Mouse (Mus musculus) limb, embryonic 11.5 days (tissue): Measurements from ENCODE around the gene Arhgap9. TPM values are rescaled to one million over a fixed set of nuclear protein-coding genes. Genes with fewer than 3 reads are reported as not detected.
A peak's percentile ranks its signal among the peaks of the same experiment; 100 is the strongest.

ENCODE experiments used
- ATAC-seq: fragments of 200-750 bp; cut with Nextera tagmentation; 2 replicates; pipeline ENCODE4 v1.8.0; 2017; ENCODE audit warnings: low read depth; ENCODE audit not compliant: insufficient number of reproducible peaks, low FRiP score, low TSS enrichment
- DNase-seq: peaks from one replicate; pipeline ENCODE4 v3.0.0-alpha.2; 2015; ENCODE audit warnings: low spot score
- H3K27ac ChIP-seq: fragments of 300-500 bp; sonication (generic); replicated peaks from 2 replicates; pipeline ENCODE4 v1.5.1; 2014; ENCODE audit warnings: low read depth, mild to moderate bottlenecking, low read length
- H3K27me3 ChIP-seq: fragments of 300-500 bp; sonication (generic); 2 replicates; pipeline ENCODE4 v1.6.1; 2014; ENCODE audit warnings: mild to moderate bottlenecking, low read length, mixed read lengths; ENCODE audit not compliant: control insufficient read depth, insufficient read depth
- H3K36me3 ChIP-seq: fragments of 300-500 bp; sonication (generic); 2 replicates; pipeline ENCODE4 v1.6.1; 2014; ENCODE audit warnings: mild to moderate bottlenecking, low read length, moderate library complexity, mixed read lengths; ENCODE audit not compliant: control insufficient read depth, insufficient read depth
- H3K4me1 ChIP-seq: fragments of 300-500 bp; sonication (generic); 2 replicates; pipeline ENCODE4 v1.6.1; 2014; ENCODE audit warnings: low read length, mixed read lengths; ENCODE audit not compliant: control insufficient read depth, insufficient read depth
- H3K4me2 ChIP-seq: fragments of 300-500 bp; sonication (generic); 2 replicates; pipeline ENCODE4 v1.6.1; 2014; ENCODE audit warnings: low read depth, mild to moderate bottlenecking, moderate library complexity; ENCODE audit not compliant: severe bottlenecking
- H3K4me3 ChIP-seq: fragments of 300-500 bp; sonication (generic); 2 replicates; pipeline ENCODE4 v1.5.1; 2014; ENCODE audit warnings: low read depth, low read length
- H3K9ac ChIP-seq: fragments of 300-500 bp; sonication (generic); 2 replicates; pipeline ENCODE4 v1.6.1; 2014; ENCODE audit warnings: mild to moderate bottlenecking, low read length
- H3K9me3 ChIP-seq: fragments of 300-500 bp; sonication (generic); 2 replicates; pipeline ENCODE4 v1.6.1; 2016; ENCODE audit warnings: low read length; ENCODE audit not compliant: control insufficient read depth
- WGBS: fragments of 180-500 bp; shearing (Covaris S2); extraction: QIAGEN DNeasy Blood & Tissue Kit; methylation state at CpG from one replicate; pipeline ENCODE4 v1.1.7; 2014; 5-methylcytosine and 5-hydroxymethylcytosine counted together
- polyA plus RNA-seq: library from polyadenylated mRNA; unstranded; fragments of >200 nt; fragmentation: Nextera tagmentation; extraction: Ambion mirVana; gene quantifications from 2 replicates; pipeline ENCODE4 v1.2.1, GENCODE M21; 2014

The Arhgap9 gene
- polyA plus RNA-seq, 1 experiment from 2014 or later: 5.3 TPM

- H3K4me1 ChIP-seq: peaks cover 21% of the 10 kb centered on the region
- H3K27me3 ChIP-seq: no peaks in the 10 kb centered on the region
- H3K4me3 ChIP-seq: no peak overlapping the region
- no peak overlapping the region for H3K9ac ChIP-seq
- DNase-seq: no peak
- ATAC-seq: no peak
- no peak overlapping the region for H3K27ac ChIP-seq
- no peak overlapping the region for H3K4me2 ChIP-seq
- no peaks in the 10 kb centered on the region for H3K9me3 ChIP-seq
- 84% methylated on average over 13 of the region's 13 CpGs for WGBS
- peaks cover 39% of the 10 kb centered on the region for H3K36me3 ChIP-seq
These were observed 36.1 kb upstream of the Arhgap9 start for GRCm38 (mm10) chr10:127285644-127286043.

GRCm38 (mm10) chr10:127286194-127286593 lies 35.6 kb upstream of the Arhgap9 start:
- no peak overlapping the region for H3K27ac ChIP-seq
- no peak overlapping the region for H3K4me3 ChIP-seq
- no peaks in the 10 kb centered on the region for H3K9me3 ChIP-seq
- WGBS: 85% methylated on average over 7 of the region's 7 CpGs
- DNase-seq (no peak), ATAC-seq (no peak)
- H3K4me2 ChIP-seq: no peak overlapping the region
- H3K4me1 ChIP-seq: peaks cover 21% of the 10 kb centered on the region
- no peak overlapping the region for H3K9ac ChIP-seq
- peaks cover 39% of the 10 kb centered on the region for H3K36me3 ChIP-seq
- H3K27me3 ChIP-seq: no peaks in the 10 kb centered on the region

- H3K27ac ChIP-seq: no peak overlapping the region
- no peak overlapping the region for H3K9ac ChIP-seq
- no peak for ATAC-seq
- DNase-seq: peak; percentile 31
- peaks cover 34% of the 10 kb centered on the region for H3K36me3 ChIP-seq
- peak overlapping the region; percentile 67; the same call in 1 of the 2 replicates for H3K4me3 ChIP-seq
- no peaks in the 10 kb centered on the region for H3K9me3 ChIP-seq
- peak overlapping the region; percentile 93; the same call in 1 of the 2 replicates for H3K4me2 ChIP-seq
- no peaks in the 10 kb centered on the region for H3K27me3 ChIP-seq
- peaks cover 21% of the 10 kb centered on the region for H3K4me1 ChIP-seq
- WGBS: 61% methylated on average over 7 of the region's 7 CpGs
These were observed 35.0 kb upstream of the Arhgap9 start for GRCm38 (mm10) chr10:127286730-127287129.

DNA sequence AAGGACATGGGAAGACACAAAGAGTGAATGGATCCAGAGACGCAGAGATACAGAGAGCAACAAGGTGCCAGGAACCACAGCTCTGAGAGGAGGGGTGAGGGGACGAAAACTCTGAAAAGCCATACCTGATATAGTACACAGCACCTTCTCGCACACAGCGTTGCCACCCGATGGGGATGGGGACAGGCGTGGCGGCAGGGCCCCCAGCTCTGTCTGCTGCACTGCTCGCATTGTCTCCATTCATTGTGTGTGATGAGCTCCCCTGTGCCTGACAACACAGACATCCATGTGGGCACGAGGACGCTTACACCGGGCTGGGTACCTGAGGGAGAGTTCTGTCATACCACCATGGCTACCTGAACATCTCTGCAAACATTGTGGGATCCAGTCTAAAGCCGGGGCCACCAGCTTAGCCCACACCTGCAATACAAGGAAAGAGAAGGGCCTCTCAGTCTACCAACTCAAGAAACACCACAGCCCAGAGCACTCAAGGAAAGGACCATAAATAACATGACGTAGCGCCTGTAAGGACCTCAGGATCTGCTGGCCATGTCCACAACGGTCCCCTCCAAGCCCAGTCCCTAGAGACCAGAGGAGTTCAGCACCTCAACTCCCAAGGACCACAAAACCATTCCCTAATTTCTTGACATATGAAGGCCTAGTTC lies 34.4 kb upstream of the Arhgap9 start:
- Histone ChIP-seq H3K4me1 (peaks cover 27% of the 10 kb centered on the region), H3K9ac (peak overlapping the region; percentile 80), H3K36me3 (peaks cover 27% of the 10 kb centered on the region), H3K9me3 (no peaks in the 10 kb centered on the region), H3K27me3 (no peaks in the 10 kb centered on the region), H3K27ac (0 out of 2 replicates have a peak overlapping the region, but pooled peaks have one; percentile 96), H3K4me3 (peak overlapping the region; percentile 67), H3K4me2 (peak overlapping the region; percentile 93)
- DNase-seq (no peak), ATAC-seq (no peak)
- 69% methylated on average over 15 of the region's 15 CpGs for WGBS

- H3K9me3 ChIP-seq: no peaks in the 10 kb centered on the region
- whole genome bisulfite sequencing: 3% methylated on average over 3 of the region's 3 CpGs
- H3K4me1 ChIP-seq: peaks cover 27% of the 10 kb centered on the region
- peak overlapping the region; percentile 93 for H3K4me2 ChIP-seq
- no peak for ATAC-seq
- H3K9ac ChIP-seq: peak overlapping the region; percentile 80
- peak overlapping the region; percentile 67 for H3K4me3 ChIP-seq
- H3K36me3 ChIP-seq: peaks cover 24% of the 10 kb centered on the region; the same call in 1 of the 2 replicates
- no peak for DNase-seq
- H3K27me3 ChIP-seq: no peaks in the 10 kb centered on the region
- peak overlapping the region; percentile 96 for H3K27ac ChIP-seq
These were observed 33.8 kb upstream of the Arhgap9 start for GRCm38 (mm10) chr10:127287936-127288293.

DNA sequence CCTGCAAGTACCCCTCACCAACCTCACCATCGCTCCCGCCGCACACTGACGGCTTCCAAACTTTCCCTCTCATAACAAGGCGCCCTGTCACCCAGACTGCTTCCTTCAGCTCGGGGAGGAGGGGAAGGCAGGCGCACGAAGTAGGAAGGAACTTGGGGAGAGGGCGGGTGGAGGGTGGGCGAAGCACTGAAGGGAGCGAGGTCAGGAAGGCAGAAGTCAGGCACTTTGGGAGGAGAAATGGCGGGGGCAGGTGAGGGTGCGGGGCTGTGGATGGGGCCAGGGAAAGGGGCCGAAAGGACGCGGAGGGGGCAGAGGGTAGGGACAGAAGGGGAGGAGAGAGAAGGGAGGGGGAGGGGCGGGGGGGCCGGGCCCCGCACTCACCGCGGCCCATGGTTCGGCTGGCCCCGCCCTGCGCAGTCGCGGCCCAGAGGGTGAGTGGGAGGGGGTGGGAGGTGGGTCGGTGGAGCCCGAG lies 33.4 kb upstream of the Arhgap9 start:
- peak overlapping the region; percentile 93 for H3K4me2 ChIP-seq
- DNase-seq (peak; percentile 72), ATAC-seq (peak; percentile 11; the same call in 1 of the 2 replicates)
- H3K4me1 ChIP-seq: peaks cover 27% of the 10 kb centered on the region
- WGBS: under 1% methylated on average over 23 of the region's 28 CpGs
- peak overlapping the region; percentile 80 for H3K9ac ChIP-seq
- H3K27ac ChIP-seq: peak overlapping the region; percentile 96
- peaks cover 23% of the 10 kb centered on the region; the same call in 1 of the 2 replicates for H3K36me3 ChIP-seq
- no peaks in the 10 kb centered on the region for H3K9me3 ChIP-seq
- no peaks in the 10 kb centered on the region for H3K27me3 ChIP-seq
- H3K4me3 ChIP-seq: peak overlapping the region; percentile 67

- H3K9me3 ChIP-seq: no peaks in the 10 kb centered on the region
- H3K36me3 ChIP-seq: peaks cover 20% of the 10 kb centered on the region; the same call in 1 of the 2 replicates
- H3K27me3 ChIP-seq: no peaks in the 10 kb centered on the region
- peak; percentile 13 for ATAC-seq
- H3K4me2 ChIP-seq: peak within 1 kb of the TSS; percentile 93
- H3K27ac ChIP-seq: peak within 1 kb of the TSS; percentile 96
- peak within 1 kb of the TSS; percentile 80 for H3K9ac ChIP-seq
- WGBS: under 1% methylated on average over 31 of the region's 65 CpGs
- DNase-seq: peak; percentile 88
- H3K4me3 ChIP-seq: peak within 1 kb of the TSS; percentile 67
- H3K4me1 ChIP-seq: peaks cover 27% of the 10 kb centered on the region
These were observed 32.8 kb upstream of the Arhgap9 start, which contains the start of gene Mbd6 for GRCm38 (mm10) chr10:127288800-127289572. Gene Mbd6, minus strand, starts transcription at chr10:127289018.

GRCm38 (mm10) chr10:127289573-127290191 lies 32.1 kb upstream of the Arhgap9 start:
- H3K4me1 ChIP-seq: peaks cover 27% of the 10 kb centered on the region
- no peaks in the 10 kb centered on the region for H3K27me3 ChIP-seq
- no peaks in the 10 kb centered on the region for H3K9me3 ChIP-seq
- DNase-seq: no peak
- 1% methylated on average over 15 of the region's 15 CpGs for WGBS
- no peak for ATAC-seq
- peak overlapping the region; percentile 3 for H3K9ac ChIP-seq
- peak overlapping the region; percentile 96 for H3K27ac ChIP-seq
- peak overlapping the region; percentile 67 for H3K4me3 ChIP-seq
- peaks cover 17% of the 10 kb centered on the region for H3K36me3 ChIP-seq
- peak overlapping the region; percentile 93 for H3K4me2 ChIP-seq
